Mouse (Mus musculus) cerebellum, adult 11-12 months (tissue): ENCODE measurements around the gene Birc2.
A peak's percentile ranks its signal among the peaks of the same experiment; 100 is the strongest.

Source experiments
- DNase-seq: peaks from one replicate; pipeline ENCODE4 v3.0.0; 2022

Birc2 gene

DNA sequence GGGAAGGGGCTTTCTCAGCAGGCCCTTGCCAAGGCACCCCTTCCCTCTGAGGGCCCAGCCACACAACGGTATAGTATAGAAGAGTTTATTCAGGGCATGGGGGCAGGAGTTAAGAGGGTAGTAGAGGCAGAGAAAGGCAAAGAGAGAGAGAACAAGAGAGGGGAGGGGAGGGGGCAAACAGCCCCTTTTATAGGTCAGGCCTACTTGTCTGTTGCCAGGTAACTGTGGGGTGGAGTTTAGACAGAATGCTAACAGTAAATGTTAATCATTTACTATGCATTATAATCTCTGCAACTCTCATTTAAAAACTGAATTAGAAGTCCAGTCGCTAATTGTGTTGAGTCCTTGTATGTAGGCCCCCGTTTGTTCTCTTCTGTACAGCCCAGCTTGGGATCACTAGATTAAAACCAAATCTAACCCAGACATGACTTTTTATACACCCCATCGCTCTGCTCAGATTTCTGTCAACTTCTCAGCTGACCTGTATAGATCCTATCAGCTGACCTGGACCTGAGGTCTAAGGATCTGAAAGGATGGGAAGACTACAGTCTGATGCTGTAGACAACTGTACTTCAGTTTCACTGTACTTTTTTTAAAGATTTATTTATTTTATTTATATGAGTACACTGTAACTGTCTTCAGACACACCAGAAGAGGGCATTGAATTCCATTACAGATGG lies 8.5 kb upstream of the Birc2 start:
- DNase-seq = no peak

GRCm38 (mm10) chr9:7841221-7841620 lies 4.4 kb upstream of the Birc2 start:
- no peak for DNase-seq

GRCm38 (mm10) chr9:7837806-7838440 lies 1.1 kb upstream of the Birc2 start:
- peak; percentile 28 for DNase-seq

- DNase-seq = peak; percentile 70
Observed at GRCm38 (mm10) chr9:7836331-7836730, 533 bp downstream of the Birc2 start.

DNA sequence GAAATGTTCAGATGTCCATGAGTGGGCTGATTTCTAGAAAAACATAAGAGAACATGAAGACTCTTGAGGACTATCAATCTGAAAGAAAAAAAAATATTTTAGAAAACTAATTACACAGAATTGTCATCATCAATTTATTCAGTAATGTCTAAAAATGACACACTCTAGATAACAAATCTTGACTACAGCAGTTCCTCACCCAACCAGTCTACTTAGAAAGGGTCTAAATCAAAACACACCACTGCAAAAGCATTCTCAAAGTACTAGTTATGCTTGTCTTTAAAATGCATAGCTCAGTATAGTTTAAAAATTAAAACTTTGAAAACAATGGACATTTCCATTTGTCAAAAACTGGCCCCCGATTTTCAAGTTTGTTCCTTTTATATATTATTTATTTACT lies 1.6 kb downstream of the Birc2 start:
- DNase-seq = no peak

GRCm38 (mm10) chr9:7833421-7833820 lies 3.4 kb downstream of the Birc2 start:
- DNase-seq = no peak

- no peak for DNase-seq
Observed at GRCm38 (mm10) chr9:7829531-7830528, 7.0 kb downstream of the Birc2 start.

DNA sequence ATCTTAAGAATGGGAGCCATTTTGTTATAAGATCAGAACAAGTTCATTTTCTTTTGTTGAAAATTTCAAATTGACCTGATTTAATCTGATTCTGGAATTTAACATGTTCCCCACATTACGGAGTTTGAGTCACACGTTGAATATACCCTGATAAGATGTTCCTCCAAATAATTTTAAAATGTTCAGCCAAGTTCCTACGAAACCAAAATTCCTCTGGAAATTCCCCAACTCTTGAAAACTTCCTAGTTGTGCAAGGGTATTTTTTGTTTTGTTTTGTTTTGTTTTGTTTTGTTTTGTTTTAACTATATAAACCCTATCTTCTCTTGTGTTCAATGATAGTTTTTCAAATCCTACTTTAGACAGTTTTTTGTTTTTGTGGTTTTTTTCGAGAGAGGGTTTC lies 8.2 kb downstream of the Birc2 start:
- no peak for DNase-seq

DNA sequence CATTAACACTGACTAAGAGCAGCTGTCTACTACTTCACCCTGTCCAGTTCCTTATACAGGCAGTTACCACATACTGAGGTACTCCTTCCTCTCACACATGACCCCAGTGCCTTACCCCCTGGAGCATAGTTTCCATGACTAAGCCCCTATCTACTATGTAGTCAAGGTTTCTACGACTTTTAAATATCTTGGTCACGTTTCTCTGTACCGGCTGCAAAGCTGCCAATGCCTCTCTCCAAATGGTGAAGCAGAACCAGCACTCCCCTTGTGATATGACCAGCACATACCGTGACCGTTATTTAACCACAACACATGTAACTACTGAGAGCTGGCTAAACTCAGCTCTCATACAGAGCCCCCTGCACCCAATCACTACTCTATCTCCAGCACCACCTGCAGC lies 11.9 kb downstream of the Birc2 start:
- DNase-seq = no peak

- DNase-seq = no peak
Observed at GRCm38 (mm10) chr9:7822758-7823157, 14.1 kb downstream of the Birc2 start.

GRCm38 (mm10) chr9:7805101-7805506 lies 31.8 kb downstream of the Birc2 start:
- DNase-seq = no peak

GRCm38 (mm10) chr9:7798555-7798954 lies 38.3 kb downstream of the Birc2 start:
- no peak for DNase-seq

GRCm38 (mm10) chr9:7797542-7797941 lies 39.3 kb downstream of the Birc2 start:
- no peak for DNase-seq

DNA sequence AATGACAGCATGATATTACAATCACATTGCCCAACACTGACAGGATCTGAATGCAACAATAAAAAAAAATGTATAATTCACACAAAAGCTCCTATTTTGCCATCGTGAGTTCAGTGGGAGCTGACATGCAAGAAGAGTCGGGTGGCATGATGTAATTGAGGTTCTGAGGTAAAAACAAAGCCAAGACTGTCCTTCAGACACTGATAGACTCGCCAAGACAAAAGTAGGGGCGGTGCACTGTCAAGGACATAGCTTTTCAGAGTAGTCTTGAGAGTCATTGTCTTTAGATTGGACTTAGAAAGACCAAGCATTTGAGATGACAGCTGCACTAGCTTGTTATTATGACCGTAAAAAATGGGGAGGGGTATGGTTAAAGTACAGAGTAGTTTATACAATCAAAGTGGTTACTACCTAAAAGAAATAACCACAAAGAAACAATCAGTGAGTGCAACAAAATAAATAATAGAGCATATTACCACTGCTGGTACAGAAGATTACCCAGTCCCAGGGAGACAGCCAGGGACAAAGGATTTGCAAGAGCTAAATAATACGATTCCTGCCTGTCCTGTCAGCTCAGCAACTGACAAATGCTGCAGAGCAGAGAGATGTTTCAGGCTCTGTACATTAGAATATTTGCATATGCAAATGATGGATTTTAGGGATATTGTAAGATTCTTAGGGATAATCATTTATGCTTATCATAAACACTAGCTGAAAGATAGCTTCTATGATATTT lies 40.6 kb downstream of the Birc2 start:
- DNase-seq = no peak

DNA sequence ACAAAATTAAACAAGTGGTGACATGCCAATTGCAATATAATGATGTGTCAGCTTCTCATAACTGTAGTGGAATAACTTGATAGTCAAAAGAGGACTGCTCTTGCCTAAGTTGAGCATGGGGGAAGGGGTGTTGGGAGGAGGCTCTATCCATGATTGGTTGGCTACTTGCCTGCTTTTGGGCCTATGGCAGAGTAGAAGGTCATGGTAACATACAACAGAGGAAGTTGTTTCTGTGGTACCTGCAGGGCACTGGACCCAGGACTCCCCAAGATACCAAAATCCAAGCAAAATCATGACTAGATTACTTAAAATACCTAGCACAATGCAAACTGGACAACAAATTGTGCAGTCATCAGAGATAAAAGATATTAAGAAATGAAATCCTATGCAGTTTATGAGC lies 41.3 kb downstream of the Birc2 start:
- DNase-seq = no peak

DNA sequence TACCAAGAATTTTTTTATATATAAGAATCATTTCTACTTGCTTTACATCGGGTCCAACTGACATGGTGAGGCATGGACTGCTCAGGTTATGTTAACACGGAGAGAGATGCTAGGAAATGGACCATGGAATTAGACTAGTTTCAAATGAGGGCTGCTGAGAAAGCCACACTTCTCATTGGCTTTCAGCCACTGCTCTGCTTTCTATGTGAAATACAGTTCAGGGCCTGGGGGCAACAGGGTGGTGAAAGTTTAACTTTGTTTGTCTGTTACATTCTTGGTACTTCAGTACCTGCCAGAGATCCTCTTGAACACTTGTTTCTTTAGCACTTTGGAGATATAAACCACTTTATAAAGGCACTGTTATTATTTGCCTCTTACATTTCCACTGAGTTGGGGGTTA lies 43.3 kb downstream of the Birc2 start:
- DNase-seq = no peak

DNA sequence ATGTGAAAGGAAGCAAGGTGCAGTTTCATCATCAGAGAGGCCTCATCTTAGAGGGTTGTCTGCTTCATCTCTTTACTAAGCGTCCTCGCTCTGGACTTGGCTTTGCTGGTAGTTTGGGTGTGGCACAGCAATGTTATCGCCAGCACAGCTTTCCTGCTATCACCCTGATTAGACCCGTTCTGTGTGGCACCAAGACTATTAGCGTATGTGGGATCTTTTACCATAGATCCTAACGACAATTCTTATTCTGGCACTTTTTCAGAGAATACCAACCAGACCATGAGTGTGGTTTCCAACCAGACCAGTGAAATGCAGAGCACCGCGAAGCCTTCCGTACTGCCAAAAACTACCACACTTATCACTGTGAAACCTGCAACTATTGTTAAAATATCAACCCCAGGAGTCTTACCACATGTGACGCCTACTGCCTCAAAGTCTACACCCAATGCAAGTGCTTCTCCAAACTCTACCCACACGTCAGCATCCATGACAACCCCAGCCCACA lies 46.2 kb downstream of the Birc2 start:
- no peak for DNase-seq

- DNase-seq = no peak
Observed at GRCm38 (mm10) chr9:7789764-7790575, 46.9 kb downstream of the Birc2 start.

DNA sequence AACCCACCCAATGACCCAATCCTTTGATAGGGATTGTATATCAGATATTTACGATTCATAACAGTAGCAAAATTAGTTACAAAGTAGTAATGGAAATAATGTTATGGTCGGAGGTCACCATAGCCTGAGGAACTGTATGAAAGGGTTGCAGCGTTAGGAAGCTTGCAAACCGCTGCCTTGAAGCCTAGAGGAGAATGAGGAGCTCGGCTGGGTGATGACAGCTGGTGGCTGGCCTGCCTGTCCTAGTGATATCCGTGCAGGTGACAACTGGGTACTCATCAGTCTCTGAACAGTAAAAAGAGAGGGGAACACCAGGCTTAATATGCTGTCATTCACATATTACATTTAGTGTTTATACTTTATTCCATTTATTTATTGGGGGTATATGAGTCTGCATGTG lies 48.5 kb downstream of the Birc2 start:
- no peak for DNase-seq

GRCm38 (mm10) chr9:7786086-7786485 lies 50.8 kb downstream of the Birc2 start:
- DNase-seq = no peak

- DNase-seq = no peak
Observed at GRCm38 (mm10) chr9:7785396-7785795, 51.5 kb downstream of the Birc2 start.

GRCm38 (mm10) chr9:7784615-7785012 lies 52.2 kb downstream of the Birc2 start:
- no peak for DNase-seq
